Mouse (Mus musculus): ENCODE measurements around the gene Rims1.

The Rims1 gene

GRCm38 (mm10) chr1:22805726-22806625 is at the start of gene Rims1:
Rims1 (minus strand) TSS chr1:22805994.
- no peak for DNase-seq

GRCm38 (mm10) chr1:22806626-22807096 is 867 bp upstream of the Rims1 start:
- DNase-seq, result no peak

DNA sequence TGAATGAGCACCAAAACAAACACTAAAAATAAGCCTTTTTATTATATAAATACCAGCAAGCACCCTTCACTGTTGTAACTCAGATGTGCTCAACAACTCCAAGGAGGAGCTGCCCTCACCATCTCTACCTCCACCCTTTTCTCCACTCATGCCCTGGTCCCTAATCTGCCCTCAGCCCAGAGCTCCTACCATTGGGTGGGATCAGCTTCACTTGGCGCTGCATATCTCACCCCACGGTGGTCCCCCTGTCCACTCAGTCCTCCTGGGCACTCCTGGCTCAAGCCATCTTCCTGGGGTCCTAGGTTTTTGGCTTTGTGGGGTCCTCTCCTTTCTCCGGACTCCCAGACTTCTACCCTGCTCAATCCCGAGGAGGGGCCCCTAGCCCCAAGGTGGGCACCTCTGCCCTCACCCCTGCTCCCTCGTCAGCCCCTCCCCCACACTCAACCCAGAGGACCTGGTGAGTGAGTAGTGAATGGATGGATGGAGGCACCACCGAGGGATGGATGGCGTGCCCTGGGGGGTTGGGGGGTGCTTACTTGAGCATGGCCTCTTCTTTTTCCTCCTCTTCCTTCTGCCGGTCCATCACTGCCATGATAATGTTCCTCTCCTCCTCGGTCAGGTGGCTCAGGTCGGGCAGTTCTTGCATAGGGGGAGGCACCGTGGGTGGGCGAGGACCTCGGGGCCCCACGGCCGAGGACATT is 619 bp downstream of the Rims1 start:
- no peak for DNase-seq

DNA sequence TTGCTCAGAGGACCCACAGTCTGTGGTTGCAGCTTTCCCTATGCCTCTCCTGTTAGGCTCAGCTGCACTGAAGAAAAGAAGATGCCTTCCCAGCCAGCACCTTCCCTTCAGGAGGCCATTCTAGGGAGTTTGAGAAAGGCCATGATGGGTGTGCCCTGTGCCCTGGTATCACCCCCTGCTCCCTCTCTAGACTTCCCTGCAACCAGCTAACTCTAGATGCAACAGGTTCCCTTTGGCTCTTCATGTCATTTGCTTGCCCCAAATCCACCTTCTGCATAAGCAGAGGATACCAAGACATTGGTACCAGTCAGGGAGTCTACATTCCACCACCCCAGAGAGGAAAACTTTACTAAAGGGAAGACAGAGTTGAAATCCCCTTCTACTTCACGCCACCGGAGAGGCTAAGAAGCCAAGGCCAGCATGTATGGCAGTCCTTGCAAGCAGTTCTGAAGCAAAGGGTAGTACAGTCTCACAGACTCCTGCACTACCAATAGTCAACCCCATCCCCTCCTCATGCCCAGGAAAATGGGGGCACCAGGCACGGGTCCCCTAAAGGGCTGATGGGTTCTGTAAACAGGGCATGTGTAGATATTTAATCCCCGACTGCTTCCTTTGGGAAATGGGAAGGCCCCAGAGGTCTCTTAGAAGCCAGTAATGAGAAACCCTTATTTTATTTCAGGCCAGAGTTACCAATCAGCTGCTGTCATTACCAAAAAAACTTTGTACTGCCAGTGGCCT is 1.5 kb downstream of the Rims1 start:
- no peak for DNase-seq

DNA sequence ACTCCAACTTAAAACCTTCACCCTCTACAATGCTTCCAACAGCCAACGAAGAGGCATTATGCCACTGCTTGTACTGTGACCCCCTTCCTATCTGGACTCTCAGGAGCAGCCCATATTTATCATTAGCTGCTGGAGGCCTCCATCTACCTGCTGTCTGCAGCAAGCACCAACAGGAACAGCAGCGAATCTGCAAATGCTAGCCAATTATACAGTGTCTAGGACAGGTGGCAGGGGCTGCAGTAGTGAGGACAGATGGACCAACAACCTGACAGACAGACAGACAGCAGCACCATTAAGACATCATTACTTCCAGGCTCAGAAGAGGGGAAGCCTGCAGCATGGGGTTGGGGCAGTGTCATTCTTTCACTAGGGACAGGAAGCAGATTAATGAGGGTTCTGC is 2.3 kb downstream of the Rims1 start:
- DNase-seq, result no peak

DNA sequence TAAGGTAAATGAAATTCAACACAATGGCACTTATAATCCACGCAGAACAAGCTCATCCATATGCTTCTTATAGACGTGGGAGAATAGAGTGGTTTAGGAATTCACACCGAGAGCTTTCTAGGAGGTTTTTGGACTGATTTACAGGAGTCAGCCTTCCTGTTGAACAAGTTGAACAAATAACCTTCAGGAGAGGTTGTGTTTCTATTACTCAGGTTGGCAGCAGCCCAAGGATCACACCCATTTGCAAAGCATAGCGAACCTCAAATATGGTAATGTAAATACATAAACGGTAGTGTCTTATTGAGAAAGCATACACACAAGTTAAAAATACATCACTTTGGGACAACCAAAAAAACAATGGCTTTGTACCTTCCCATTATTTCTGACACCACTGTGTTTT is 5.5 kb downstream of the Rims1 start:
- no peak for DNase-seq

DNA sequence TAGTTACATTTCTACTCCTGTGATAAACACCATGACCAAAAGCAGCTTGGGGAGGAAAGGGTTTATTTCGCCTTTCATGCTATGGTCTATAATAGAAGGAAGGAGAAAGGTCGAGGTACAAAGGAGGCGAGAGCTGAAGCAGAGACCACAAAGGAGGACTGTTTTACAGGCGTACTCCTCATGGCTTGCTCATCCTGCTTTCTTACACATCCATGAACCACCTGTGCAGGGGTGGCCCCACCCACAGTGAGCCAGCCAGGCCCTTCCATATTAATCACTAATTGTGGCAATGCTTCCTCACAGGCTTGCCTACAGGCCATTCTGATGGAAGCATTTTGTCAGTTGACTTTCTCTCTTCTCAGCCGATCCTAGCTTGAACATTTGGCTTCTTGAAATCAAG is 8.7 kb downstream of the Rims1 start:
- DNase-seq, result no peak

- DNase-seq, result no peak
Measured at GRCm38 (mm10) chr1:22789391-22789909, 16.3 kb downstream of the Rims1 start.

- DNase-seq, result no peak
Measured at GRCm38 (mm10) chr1:22787616-22788015, 18.2 kb downstream of the Rims1 start.

DNA sequence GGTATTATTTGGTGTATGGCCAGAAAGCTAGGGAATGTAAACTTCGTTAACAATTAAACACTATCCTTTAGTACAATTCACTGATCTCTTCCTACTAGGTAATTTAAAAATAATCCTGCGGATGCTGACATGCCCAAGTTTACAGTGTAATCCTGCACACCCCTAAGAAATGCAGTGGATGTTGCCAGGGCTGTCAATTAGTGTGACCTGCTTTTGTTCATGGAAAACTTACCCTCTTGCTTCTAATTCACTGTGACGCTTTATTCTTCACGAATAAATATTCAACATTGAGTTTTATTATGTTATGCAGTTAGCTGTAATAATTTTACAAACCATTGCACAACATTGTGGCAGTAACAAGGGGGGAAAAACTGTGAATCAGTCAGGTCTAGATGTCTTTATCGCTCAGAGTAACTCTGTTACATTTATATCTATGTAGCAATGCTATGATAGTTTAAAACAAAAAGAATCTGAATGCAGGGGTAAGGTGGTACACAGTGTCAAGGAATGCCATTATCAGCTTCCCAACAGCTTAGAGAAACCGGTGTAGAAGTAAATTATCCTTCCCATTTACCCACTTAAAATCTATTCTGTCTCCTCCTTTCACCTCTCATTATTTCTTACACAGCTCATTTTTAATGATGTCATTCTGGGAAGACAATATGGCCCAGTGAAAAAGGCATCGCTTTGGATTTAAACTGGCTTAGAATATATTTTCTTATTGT is 35.1 kb downstream of the Rims1 start:
- DNase-seq, result no peak

DNA sequence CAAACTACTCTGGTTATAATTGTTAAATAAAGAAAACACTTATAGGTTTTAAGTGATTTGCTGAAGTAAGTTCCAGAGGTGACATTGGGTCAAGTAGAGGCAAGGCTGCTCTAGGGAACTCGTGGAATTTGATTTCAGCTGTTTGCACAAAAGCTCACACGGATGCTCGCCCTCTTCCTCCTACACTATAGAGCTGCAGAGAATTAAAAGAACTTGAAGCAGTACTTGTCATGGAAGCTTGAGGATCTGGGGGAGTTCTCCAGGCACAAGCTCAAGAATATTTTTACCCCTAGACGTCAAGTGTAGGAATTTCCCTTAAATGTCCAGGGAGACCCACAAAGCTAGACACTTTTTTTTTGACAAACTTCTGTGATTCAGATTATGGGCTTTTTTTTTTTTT is 42.4 kb downstream of the Rims1 start:
- no peak for DNase-seq

- no peak for DNase-seq
Measured at GRCm38 (mm10) chr1:22762780-22763179, 43.0 kb downstream of the Rims1 start.

DNA sequence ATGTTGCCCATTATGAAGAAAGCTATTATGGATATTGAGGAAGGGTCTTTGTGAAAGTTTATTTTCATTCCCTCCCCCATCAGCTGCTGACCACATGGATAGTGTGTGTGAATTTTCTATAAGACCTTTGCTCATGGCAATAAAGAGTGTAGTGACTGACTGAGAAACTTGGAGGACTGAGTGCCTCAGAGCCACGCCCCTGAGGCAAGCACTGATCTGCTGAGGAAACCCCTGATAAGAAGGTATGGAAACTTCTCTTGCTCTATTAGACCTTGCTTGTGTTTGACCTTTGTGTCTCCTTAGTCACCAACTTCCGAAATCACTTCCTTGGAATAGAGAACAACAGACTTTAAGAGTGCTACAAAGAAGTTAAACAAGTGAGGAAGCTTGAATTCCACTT is 55.3 kb downstream of the Rims1 start:
- DNase-seq, result no peak

DNA sequence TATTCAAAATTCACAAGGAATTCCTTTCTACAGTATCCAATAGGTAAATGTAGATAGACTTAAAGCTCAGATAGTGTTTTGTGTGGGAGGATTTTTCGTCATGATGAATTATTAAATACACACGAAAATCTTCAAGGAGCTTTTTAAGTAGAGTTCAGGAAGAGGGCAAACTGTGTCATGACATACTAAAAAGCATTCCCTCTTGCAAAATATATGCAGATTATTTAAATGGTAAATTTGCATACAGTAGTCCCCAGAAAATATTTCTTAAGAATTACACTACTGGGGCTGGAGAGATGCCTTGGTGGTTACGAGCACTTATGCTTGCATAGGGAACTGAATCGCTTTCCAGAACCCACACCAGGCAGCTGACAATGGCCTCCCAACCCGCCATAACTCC is 61.1 kb downstream of the Rims1 start:
- no peak for DNase-seq

- no peak for DNase-seq
Measured at GRCm38 (mm10) chr1:22737491-22737890, 68.3 kb downstream of the Rims1 start.

- no peak for DNase-seq
Measured at GRCm38 (mm10) chr1:22734429-22734828, 71.4 kb downstream of the Rims1 start.

GRCm38 (mm10) chr1:22733281-22733680 is 72.5 kb downstream of the Rims1 start:
- DNase-seq, result no peak

- DNase-seq, result no peak
Measured at GRCm38 (mm10) chr1:22728207-22728606, 77.6 kb downstream of the Rims1 start.

DNA sequence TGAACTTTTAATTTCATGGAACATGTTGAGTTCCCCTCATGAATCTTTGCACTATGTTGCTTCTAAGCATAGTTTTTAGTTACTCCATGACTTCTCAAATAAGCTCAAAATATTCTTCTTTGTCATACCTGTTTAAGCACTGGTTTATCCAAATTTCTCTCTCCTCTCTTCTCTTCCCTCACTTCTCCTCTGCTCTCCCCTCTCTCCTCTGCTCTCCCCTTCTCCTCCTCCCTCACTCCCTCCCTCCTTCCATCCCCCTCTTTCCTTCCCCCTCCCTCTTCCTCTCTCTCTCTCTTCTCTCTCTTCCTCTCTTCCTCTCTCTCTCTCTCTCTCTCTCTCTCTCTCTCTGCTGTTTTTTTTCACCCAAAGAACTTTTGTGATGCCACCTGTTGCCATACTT is 84.1 kb downstream of the Rims1 start:
- no peak for DNase-seq

DNA sequence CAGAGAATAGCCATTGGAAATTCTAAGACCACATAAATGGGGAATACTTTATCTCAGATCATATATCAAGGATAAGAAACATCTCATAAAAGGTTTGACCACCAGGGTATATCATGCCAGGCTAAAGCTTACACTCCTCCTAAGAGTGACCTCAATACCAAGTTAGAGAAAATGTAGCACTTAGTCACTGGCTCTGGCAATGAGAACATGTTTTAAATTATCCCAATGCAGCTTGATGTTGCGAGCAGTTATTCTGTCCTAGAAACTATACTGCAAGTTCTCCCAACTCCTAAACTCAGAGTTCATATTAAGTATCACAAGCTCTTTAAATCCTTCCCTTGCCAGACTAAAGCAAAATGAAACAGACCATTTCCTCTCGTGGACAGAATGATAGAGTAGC is 85.1 kb downstream of the Rims1 start:
- no peak for DNase-seq

DNA sequence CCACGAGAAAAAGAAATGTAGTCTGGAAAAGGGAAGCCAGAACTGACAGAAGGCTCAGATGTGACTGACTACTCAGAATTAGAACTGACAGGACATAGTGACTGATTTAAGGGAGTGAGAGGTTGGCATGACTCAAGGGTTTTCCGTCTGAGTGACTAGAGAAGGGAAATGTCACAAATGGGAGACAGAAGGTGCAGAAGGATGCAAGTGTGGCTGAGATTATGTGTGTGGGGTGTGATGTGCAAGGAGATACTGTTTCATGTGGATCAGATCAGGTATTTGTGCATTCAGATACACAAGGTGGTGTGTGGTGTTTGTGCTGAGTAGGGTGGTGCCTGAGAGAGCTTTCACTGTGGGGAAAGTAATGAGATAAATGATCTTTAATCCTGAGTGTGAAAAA is 96.3 kb downstream of the Rims1 start:
- no peak for DNase-seq

GRCm38 (mm10) chr1:22695046-22695445 is 110.7 kb downstream of the Rims1 start:
- DNase-seq, result no peak

DNA sequence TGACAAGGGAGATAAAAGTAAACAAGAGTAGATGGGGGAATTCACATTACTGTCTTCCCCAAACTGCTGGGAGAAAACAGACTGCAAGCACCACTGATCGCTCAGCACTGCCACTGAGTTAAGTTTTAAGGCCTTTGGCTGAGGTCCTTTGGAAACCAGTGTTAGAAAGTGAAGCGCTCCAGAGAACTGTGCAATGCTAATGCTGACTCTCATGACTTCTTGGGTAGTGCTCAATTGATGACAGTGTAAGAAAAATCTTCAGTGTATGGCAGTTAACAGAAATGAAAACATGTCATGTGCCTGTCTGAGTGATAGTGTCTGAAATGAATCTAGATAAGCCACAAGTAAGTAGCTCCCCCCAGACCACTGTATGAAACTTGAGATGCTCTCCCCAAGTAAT is 111.3 kb downstream of the Rims1 start:
- no peak for DNase-seq
